Mouse (Mus musculus) cerebellum, adult 2 months (tissue): Measurements from ENCODE around the gene Pebp1.

Experiments used
- CTCF ChIP-seq: fragments of 200-500 bp; IDR thresholded peaks from 2 replicates; pipeline ENCODE4 v1.5.1; 2011; ENCODE audit warnings: low read depth, mild to moderate bottlenecking, control low read depth, low read length, moderate library complexity, borderline replicate concordance; ENCODE audit not compliant: insufficient read depth
- POLR2A ChIP-seq: fragments of 200-500 bp; IDR thresholded peaks from 2 replicates; pipeline ENCODE4 v1.6.1; 2011; ENCODE audit warnings: low read length, control low read depth, borderline replicate concordance; ENCODE audit not compliant: insufficient read depth

GRCm38 (mm10) chr5:117281536-117281935 is 5.9 kb downstream of the Pebp1 start:
- TF ChIP-seq CTCF (no peak), POLR2A (no peak)
